Mouse (Mus musculus) lung, adult 18-20 months (tissue): ENCODE results near the gene Unkl.

ENCODE experiments used
- DNase-seq, 2 experiments: peaks; one replicate each; pipeline ENCODE4 v3.0.0; 2022; ENCODE audit warnings: mixed read lengths in 2 of 2

Unkl gene

GRCm38 (mm10) chr17:25257804-25258261, 69.6 kb downstream of the Unkl start:
- DNase-seq = no peak

- DNase-seq = no peak
Measured at GRCm38 (mm10) chr17:25264453-25264852, 76.3 kb downstream of the Unkl start.

GRCm38 (mm10) chr17:25270795-25271335, 82.7 kb downstream of the Unkl start:
- DNase-seq = peak; percentile 21 to 57

GRCm38 (mm10) chr17:25272326-25272725, 84.1 kb downstream of the Unkl start:
- DNase-seq = peak; percentile 52 to 62

GRCm38 (mm10) chr17:25272951-25273705, 84.9 kb downstream of the Unkl start:
- DNase-seq = peak; percentile 89 to 91

GRCm38 (mm10) chr17:25273706-25274501, 85.7 kb downstream of the Unkl start:
- peak; percentile 94 to 96 for DNase-seq

- DNase-seq = no peak
Measured at GRCm38 (mm10) chr17:25274571-25275346, 86.6 kb downstream of the Unkl start, which contains the start of gene Ube2i. TSS of gene Ube2i (minus strand) at chr17:25274622.

- DNase-seq = no peak
Measured at GRCm38 (mm10) chr17:25275833-25276232, 87.6 kb downstream of the Unkl start.

- DNase-seq = peak; percentile 78 to 83
Measured at GRCm38 (mm10) chr17:25282133-25282532, 93.9 kb downstream of the Unkl start.
